Mouse (Mus musculus) megakaryocyte, embryonic 14.5 days (primary cell): ENCODE measurements at regions not wholly inside any gene's neighbourhood (a gene's known extent, or its start where the extent isn't known, plus 50 kb on each side); places are given as distances from the start of the nearest gene placed in this dataset.

Source experiments
- FLI1 ChIP-seq: IDR thresholded peaks from 2 replicates; pipeline ENCODE4 v1.6.1; 2012; ENCODE audit warnings: low read length, inconsistent platforms, mixed read lengths
- GATA1 ChIP-seq: IDR thresholded peaks from 3 replicates; pipeline ENCODE4 v1.6.1; 2012; ENCODE audit warnings: mixed read lengths, low read length, inconsistent platforms, borderline replicate concordance

DNA sequence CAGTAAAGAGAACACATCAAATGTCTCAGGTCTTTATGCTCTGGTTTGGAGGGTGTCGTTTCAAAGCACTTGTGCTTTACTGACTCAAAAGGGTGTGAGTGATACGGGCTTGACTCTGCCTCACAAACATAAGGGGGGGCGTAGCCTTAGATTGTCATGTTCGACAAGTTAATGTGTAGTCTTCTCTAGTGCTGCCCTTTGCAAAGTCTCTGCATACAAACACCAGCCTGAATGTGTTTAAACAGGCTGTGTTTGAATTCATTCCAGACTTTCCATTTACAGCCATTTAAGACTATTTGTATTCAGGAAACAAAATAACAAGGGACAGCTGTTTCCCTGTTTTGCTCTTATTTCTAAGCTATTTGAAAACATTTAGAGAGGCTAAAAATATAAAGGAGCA, 200.4 kb upstream of the Robo2 start:
- TF ChIP-seq GATA1 = no peak
- no peak for TF ChIP-seq FLI1
